In the genomic region with DNA sequence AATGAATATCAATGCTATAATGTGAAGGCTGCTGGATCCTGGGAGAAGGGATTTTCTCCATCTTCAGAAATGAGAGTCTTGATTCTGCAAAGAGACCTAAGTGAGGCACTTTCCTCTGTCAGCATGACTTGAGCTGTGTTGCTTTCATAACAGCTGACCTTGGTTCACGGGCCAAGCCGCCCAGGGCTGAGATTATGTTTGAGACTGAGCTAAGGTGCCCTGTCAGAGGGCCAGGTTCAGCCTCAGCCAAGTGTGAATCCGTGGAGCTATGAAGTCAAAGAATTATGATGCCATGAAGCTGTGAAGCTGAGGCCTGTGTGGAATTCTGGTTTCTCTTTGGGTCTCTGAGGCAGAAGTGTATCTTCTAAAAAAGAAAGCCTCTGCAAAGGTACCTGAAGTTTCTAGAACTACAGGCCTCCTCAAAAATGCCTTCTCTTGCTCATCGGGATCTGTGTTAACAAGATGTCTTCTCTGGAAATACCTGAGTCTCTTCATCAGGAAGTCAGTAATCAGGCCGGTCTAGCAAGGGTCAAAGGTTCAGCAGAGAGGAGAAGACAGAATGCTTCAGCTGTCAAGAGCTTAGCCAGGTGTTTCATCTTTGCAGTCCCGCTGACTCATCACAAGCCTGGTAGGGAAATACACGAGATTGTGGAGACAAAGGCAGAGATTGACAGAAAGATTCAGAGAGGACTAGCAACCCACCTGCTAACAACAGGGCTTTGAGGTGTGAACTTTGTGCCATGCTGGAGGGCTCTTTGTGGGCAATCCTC, we compare ENCODE assay signal across 18 mouse cellular contexts. TPM values are rescaled to one million over a fixed set of nuclear protein-coding genes. Genes with fewer than 3 reads are reported as not detected.
DNase-seq lines count a peak whose midpoint lies in the region; ATAC-seq and TF ChIP-seq lines count a peak whose summit lies in the region.
"Had no signal": no experiment of that assay in that cellular context is flagged by ENCODE, and none has a peak within 500 bp of the region (broad histone marks: within the 10 kb centered on the region; RNA-seq: fewer than 3 reads in every experiment).

No protein-coding gene starts in this region.

- H3K9ac ChIP-seq in kidney, embryonic 15.5 days: no peak overlapping the region
- H3K9ac ChIP-seq in intestine, postnatal 0 days (ENCODE audit: low read depth, low read length): no peak overlapping the region
- H3K9ac ChIP-seq: embryonic facial prominence, embryonic 12.5 days; heart, embryonic 12.5 days; limb, embryonic 12.5 days; liver, postnatal 0 days; midbrain, embryonic 15.5 days had no signal

- no peak overlapping the region for H3K4me3 ChIP-seq in kidney, embryonic 15.5 days (replicated peaks)
- H3K4me3 ChIP-seq in intestine, postnatal 0 days (ENCODE audit: low read depth, low read length): no peak overlapping the region
- H3K4me3 ChIP-seq in thymus, adult 2 months (ENCODE audit: control insufficient read depth, insufficient read depth, low read length): no peak overlapping the region
- H3K4me3 ChIP-seq: embryonic facial prominence, embryonic 12.5 days; heart, embryonic 12.5 days; limb, embryonic 12.5 days; midbrain, embryonic 15.5 days had no signal

- no peaks in the 10 kb centered on the region for H3K27me3 ChIP-seq in kidney, embryonic 15.5 days
- H3K27me3 ChIP-seq in intestine, postnatal 0 days (replicated peaks; ENCODE audit: control insufficient read depth, insufficient read depth, low read length): no peaks in the 10 kb centered on the region
- no peaks in the 10 kb centered on the region for H3K27me3 ChIP-seq in thymus, adult 2 months (ENCODE audit: control insufficient read depth, insufficient read depth, low read length)
- H3K27me3 ChIP-seq: embryonic facial prominence, embryonic 12.5 days; heart, embryonic 12.5 days; limb, embryonic 12.5 days; midbrain, embryonic 15.5 days had no signal

- 44% methylated on average over 7 of the region's 7 CpGs for WGBS in kidney, embryonic 15.5 days
- 22% methylated on average over 7 of the region's 7 CpGs for WGBS in intestine, postnatal 0 days
- 76% methylated on average over 7 of the region's 7 CpGs for WGBS in thymus, adult 2 months

- no peak overlapping the region for H3K27ac ChIP-seq in kidney, embryonic 15.5 days
- H3K27ac ChIP-seq in intestine, postnatal 0 days (ENCODE audit: low read depth, low read length): no peak overlapping the region
- H3K27ac ChIP-seq in thymus, adult 2 months (ENCODE audit: control insufficient read depth, insufficient read depth, low read length): no peak overlapping the region
- H3K27ac ChIP-seq: embryonic facial prominence, embryonic 12.5 days; limb, embryonic 12.5 days; macrophage; midbrain, embryonic 15.5 days had no signal

- H3K36me3 ChIP-seq in kidney, embryonic 15.5 days: no peaks in the 10 kb centered on the region
- H3K36me3 ChIP-seq in intestine, postnatal 0 days (ENCODE audit: control insufficient read depth, insufficient read depth): no peaks in the 10 kb centered on the region
- H3K36me3 ChIP-seq in thymus, adult 2 months (ENCODE audit: control insufficient read depth, insufficient read depth, low read length): no peaks in the 10 kb centered on the region
- H3K36me3 ChIP-seq: embryonic facial prominence, embryonic 12.5 days; heart, embryonic 12.5 days; limb, embryonic 12.5 days; midbrain, embryonic 15.5 days had no signal

- DNase-seq in kidney, adult 18-20 months: peak; percentile 32
- DNase-seq in A20 (ENCODE audit: low read depth, low spot score) (peak; percentile 82), R1 (ENCODE audit: low read depth, low spot score) (peak; percentile 61)
- DNase-seq in thymus, adult 2 months: no peak
- no peak for DNase-seq in thymus, adult 18-20 months
- DNase-seq: cerebellum, postnatal 25 days; heart, postnatal 4 days; liver, postnatal 0 days; retina, postnatal 1 day had no signal

- ATAC-seq in kidney, embryonic 15.5 days (replicated peaks; ENCODE audit: low FRiP score): no peak
- peak; percentile 73 for ATAC-seq in intestine, postnatal 0 days
- ATAC-seq: CD4-positive, CD25-positive, alpha-beta regulatory T cell, adult 4 months; inflammation-experienced regulatory T-cells, adult 6 months; liver, postnatal 0 days; midbrain, embryonic 15.5 days had no signal

- peaks cover 8% of the 10 kb centered on the region; the same call in 1 of the 2 replicates for H3K4me1 ChIP-seq in kidney, embryonic 15.5 days
- no peaks in the 10 kb centered on the region for H3K4me1 ChIP-seq in intestine, postnatal 0 days (replicated peaks; ENCODE audit: control insufficient read depth, insufficient read depth, low read length)
- peaks cover 9% of the 10 kb centered on the region for H3K4me1 ChIP-seq in thymus, adult 2 months (replicated peaks; ENCODE audit: control insufficient read depth, insufficient read depth, low read length)
- H3K4me1 ChIP-seq: midbrain, embryonic 15.5 days had no signal

- no peak for TF ChIP-seq CTCF in intestine, postnatal 0 days (IDR thresholded peaks at IDR 0.05; ENCODE audit: low read depth)
- no peak for TF ChIP-seq CTCF in thymus, adult 2 months (IDR thresholded peaks at IDR 0.05; ENCODE audit: borderline replicate concordance, control insufficient read depth, extremely low read depth, insufficient read depth, low read length, poor library complexity)

- no peak overlapping the region for H3K4me2 ChIP-seq in kidney, embryonic 15.5 days
- no peak overlapping the region for H3K4me2 ChIP-seq in intestine, postnatal 0 days (replicated peaks; ENCODE audit: low read depth)
- H3K4me2 ChIP-seq: embryonic facial prominence, embryonic 12.5 days; heart, embryonic 12.5 days; limb, embryonic 12.5 days; midbrain, embryonic 15.5 days had no signal

- no peak for TF ChIP-seq POLR2A in thymus, adult 2 months (IDR thresholded peaks at IDR 0.05; ENCODE audit: control insufficient read depth, extremely low read depth, insufficient read depth, low read length, poor library complexity)

- no peaks in the 10 kb centered on the region for H3K9me3 ChIP-seq in kidney, embryonic 15.5 days (replicated peaks)
- no peaks in the 10 kb centered on the region for H3K9me3 ChIP-seq in intestine, postnatal 0 days (ENCODE audit: control insufficient read depth)
- H3K9me3 ChIP-seq: embryonic facial prominence, embryonic 12.5 days; heart, embryonic 12.5 days; limb, embryonic 12.5 days; midbrain, embryonic 15.5 days had no signal

RNA-seq across cellular contexts. Expression of a gene that starts 11.2 kb away (rescaled TPM):
- polyA plus RNA-seq in kidney, embryonic 15.5 days (2015; fragmentation: Nextera tagmentation; extraction: Ambion mirVana): 89.9 and 94.3 TPM in 2 replicates
- 23.3 and 24.0 TPM in 2 replicates for polyA plus RNA-seq in intestine, postnatal 0 days (2015; fragmentation: Nextera tagmentation; extraction: Ambion mirVana)
- polyA plus RNA-seq in thymus, adult 2 months (2012; rRNA removed): 8.0 and 8.2 TPM in 2 replicates

RNA-seq across cellular contexts. Expression of a gene that starts 31.4 kb away (rescaled TPM):
- polyA plus RNA-seq in kidney, embryonic 15.5 days (2015; fragmentation: Nextera tagmentation; extraction: Ambion mirVana): 15.3 and 16.8 TPM in 2 replicates
- polyA plus RNA-seq in intestine, postnatal 0 days (2015; fragmentation: Nextera tagmentation; extraction: Ambion mirVana): 8.2 and 10.0 TPM in 2 replicates
- 99.2 and 139 TPM in 2 replicates for polyA plus RNA-seq in thymus, adult 2 months (2012; rRNA removed)

Comparison
In these comparisons a context has a peak if more than half of its experiments do, and no peak if none do; other contexts are left out.
1. DNase-seq: peak in kidney, adult 18-20 months (single experiment), A20 (single experiment) and R1 (single experiment); none in thymus, adult 2 months (single experiment) and thymus, adult 18-20 months (0 of 2).